Mouse (Mus musculus): ENCODE results near the gene Vmn1r66.
"Not testable (repeated sequence)": the region's sequence is repeated elsewhere in the genome, so short reads cannot be mapped to it uniquely, and the experiment has no call there.

Gene Vmn1r66

DNA sequence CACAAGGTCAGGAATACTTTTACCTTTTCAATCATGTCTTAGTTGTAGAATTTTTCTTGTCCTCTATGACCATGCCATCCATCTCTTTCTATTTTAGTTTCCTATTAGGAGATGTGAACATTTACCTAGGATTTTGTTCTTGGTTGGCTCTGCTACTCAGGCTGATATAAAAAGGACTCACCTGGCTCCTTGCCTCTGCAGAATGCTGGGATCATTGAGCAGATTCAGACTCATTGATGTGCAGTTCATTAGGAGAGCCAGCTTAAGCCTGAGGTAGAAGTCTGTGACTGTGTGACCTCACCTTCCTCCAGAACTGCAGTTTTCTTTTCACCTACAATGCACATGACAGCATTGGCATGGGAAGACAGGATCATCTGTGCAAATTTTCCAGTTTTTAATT lies at the start of gene Vmn1r66:
Gene Vmn1r66 (minus strand): TSS at position 101 of the 400 bp plus-strand sequence.
- no peak for DNase-seq (ENCODE audit: low spot score)

DNA sequence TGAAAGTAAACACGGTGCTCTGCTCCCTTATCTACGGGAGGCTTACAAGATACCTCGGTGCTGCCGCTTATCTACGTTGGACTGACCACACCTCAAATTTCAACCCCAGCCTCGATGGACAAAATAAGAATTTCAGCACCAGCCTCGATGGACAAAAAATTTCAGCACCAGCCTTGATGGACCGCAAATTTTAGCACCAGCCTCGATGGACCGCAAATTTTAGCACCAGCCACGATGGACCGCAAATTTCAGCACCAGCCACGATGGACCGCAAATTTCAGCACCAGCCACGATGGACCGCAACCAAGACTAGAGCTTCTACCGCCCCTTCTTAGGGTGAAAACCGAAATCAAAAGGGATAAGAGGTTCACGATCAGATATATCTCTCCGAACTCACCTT lies 47.7 kb upstream of the Vmn1r66 start:
- not testable (repeated sequence) for DNase-seq (ENCODE audit: low spot score)

DNA sequence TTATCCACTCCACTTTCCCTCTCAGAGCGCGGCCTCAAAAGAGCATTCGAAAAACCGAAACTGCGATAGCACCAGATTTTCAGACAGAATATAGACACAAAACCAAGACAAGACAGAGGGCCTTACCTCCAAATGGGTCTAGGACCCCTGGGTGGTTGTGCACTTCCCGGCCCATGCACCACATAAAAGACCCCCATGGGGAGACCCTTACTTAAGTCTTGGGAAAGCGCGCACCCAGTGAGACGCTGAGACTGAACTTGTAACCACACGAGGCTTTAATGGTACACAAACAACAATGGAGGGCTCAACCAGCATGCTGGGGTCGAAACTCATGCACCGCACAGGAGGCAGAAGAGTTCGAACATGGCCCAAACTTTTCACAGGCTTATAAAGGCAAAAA lies 25.7 kb downstream of the Vmn1r66 start:
- DNase-seq (ENCODE audit: low spot score), result no peak

DNA sequence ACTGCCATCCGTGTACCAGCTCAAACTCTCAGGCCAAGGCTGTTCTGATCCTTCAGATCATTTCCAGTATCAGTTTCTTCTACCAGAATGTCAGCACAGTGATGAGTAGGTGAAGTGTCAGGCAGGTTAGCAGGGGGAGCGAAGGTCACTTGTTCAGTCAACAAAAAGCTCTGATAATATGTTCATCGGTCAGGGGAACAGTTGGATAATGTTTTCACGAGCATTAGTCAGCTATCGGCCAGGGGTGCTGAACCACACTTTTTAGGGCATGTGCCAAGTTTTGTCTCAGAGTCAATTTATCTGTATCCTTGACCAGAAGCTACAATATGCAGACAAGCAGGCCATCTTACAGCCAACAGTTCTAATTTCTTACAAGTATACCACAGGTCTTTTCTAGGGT lies 28.7 kb downstream of the Vmn1r66 start:
- DNase-seq (ENCODE audit: low spot score), result no peak

Data from ovary, postnatal 10 days (tissue).